Mouse (Mus musculus) lung, embryonic 16.5 days (tissue): ENCODE measurements around the gene Prrx2. TPM values are rescaled to one million over a fixed set of nuclear protein-coding genes. Genes with fewer than 3 reads are reported as not detected.
A peak's percentile ranks its signal among the peaks of the same experiment; 100 is the strongest.

ENCODE experiments used
- ATAC-seq: fragments of 200-750 bp; cut with Nextera tagmentation; 2 replicates; pipeline ENCODE4 v1.8.0; 2017; ENCODE audit warnings: low read depth, mild to moderate bottlenecking, moderate library complexity
- H3K27ac ChIP-seq: fragments of 300-500 bp; sonication (generic); 2 replicates; pipeline ENCODE4 v1.5.1; 2014; ENCODE audit warnings: mild to moderate bottlenecking, control low read depth, low read length
- H3K27me3 ChIP-seq: fragments of 300-500 bp; sonication (generic); 2 replicates; pipeline ENCODE4 v1.6.1; 2014; ENCODE audit warnings: low read depth, low read length, mixed read lengths; ENCODE audit not compliant: control insufficient read depth, insufficient read depth
- H3K36me3 ChIP-seq: fragments of 300-500 bp; sonication (generic); 2 replicates; pipeline ENCODE4 v1.6.1; 2014; ENCODE audit warnings: low read length; ENCODE audit not compliant: control insufficient read depth, insufficient read depth
- H3K4me1 ChIP-seq: fragments of 300-500 bp; sonication (generic); replicated peaks from 2 replicates; pipeline ENCODE4 v1.6.1; 2014; ENCODE audit warnings: low read length, mixed read lengths; ENCODE audit not compliant: control insufficient read depth, insufficient read depth
- H3K4me2 ChIP-seq: fragments of 300-500 bp; sonication (generic); 2 replicates; pipeline ENCODE4 v1.6.1; 2014; ENCODE audit warnings: low read depth, low read length, control low read depth
- H3K4me3 ChIP-seq: fragments of 300-500 bp; sonication (generic); 2 replicates; pipeline ENCODE4 v1.5.1; 2014; ENCODE audit warnings: mild to moderate bottlenecking, low read length, control low read depth
- H3K9ac ChIP-seq: fragments of 300-500 bp; sonication (generic); 2 replicates; pipeline ENCODE4 v1.6.1; 2014; ENCODE audit warnings: low read length, control low read depth
- H3K9me3 ChIP-seq: fragments of 300-500 bp; sonication (generic); 2 replicates; pipeline ENCODE4 v1.6.1; 2016; ENCODE audit warnings: low read length; ENCODE audit not compliant: control insufficient read depth
- WGBS: fragments of 180-500 bp; shearing (Covaris S2); extraction: QIAGEN DNeasy Blood & Tissue Kit; methylation state at CpG from one replicate; pipeline ENCODE4 v1.1.7; 2014; 5-methylcytosine and 5-hydroxymethylcytosine counted together
- polyA plus RNA-seq: library from polyadenylated mRNA; unstranded; fragments of >200 nt; fragmentation: Nextera tagmentation; extraction: Ambion mirVana; gene quantifications from 2 replicates; pipeline ENCODE4 v1.2.1, GENCODE M21; 2015

The Prrx2 gene
- polyA plus RNA-seq, 1 experiment from 2014 or later = 9.4 TPM

DNA sequence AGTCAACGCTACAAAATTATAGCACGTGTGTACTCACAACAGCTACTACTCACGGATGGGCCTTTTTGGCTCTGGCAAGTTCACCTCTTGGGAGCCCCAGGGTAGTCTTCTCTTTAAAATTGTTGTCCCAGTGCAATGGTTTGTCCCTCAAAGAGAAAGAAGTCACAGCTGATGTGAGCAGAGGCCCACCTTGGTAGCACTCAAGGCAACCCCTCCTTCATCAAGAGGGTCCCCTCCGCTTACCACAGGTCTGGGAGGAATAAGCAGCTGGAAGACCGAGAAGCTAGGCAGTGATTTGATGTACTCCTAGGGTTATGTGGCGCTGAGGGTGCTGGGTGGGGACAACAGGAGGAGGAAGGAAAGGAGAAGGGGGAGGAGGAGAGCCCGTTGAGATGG, 34.1 kb upstream of the Prrx2 start:
- Histone ChIP-seq H3K27me3 (peaks cover 9% of the 10 kb centered on the region; the same call in 1 of the 2 replicates), H3K4me2 (peak overlapping the region; percentile 98), H3K9ac (no peak overlapping the region), H3K4me3 (peak overlapping the region; percentile 55), H3K4me1 (peaks cover 22% of the 10 kb centered on the region), H3K36me3 (no peaks in the 10 kb centered on the region), H3K9me3 (no peaks in the 10 kb centered on the region), H3K27ac (no peak overlapping the region)
- WGBS = 27% methylated on average over 7 of the region's 7 CpGs
- ATAC-seq = no peak

DNA sequence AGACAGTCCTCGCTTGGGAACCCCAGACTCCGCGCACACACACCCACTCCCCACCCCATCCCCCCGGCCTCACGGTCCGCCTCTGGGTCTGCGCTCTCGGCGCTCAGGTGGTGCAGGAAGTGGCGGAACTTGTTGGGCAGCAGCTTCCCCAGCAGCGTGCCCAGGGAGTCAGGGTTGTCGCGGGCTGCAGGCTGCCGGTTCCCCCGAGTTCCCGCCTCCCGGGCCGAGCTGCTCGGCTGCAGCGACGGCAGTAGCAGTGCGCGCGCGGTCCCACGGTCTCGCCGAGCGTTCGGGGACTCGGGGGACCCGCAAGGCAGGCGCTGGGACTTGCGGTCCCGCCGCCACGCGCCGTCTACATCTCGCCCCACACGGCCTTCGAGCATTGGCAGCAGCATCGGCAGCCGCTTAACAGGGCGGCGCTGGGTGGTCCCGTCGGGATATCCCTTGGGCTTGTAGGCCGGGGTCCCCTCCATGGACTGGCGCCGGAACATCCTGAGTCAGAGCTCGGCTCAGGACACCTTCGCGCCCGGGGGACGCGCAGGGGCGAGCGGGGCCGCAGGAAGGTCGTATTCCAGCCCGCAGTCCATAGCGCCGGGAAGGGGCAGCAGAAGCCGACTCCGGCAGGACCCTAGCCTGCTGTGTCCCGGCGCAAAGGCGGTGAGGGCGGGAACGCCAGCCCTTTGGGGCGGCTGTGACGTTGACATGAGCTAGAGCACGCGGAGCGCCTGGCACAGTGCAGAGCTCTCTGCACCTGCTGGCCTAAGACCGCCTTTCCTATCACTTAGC, 33.5 kb upstream of the Prrx2 start:
- peak overlapping the region; percentile 55 for H3K4me3 ChIP-seq
- H3K9ac ChIP-seq = peak overlapping the region; percentile 73
- H3K36me3 ChIP-seq = no peaks in the 10 kb centered on the region
- 1% methylated on average over 61 of the region's 77 CpGs for WGBS
- no peaks in the 10 kb centered on the region for H3K9me3 ChIP-seq
- H3K27ac ChIP-seq = no peak overlapping the region
- peak overlapping the region; percentile 98 for H3K4me2 ChIP-seq
- H3K4me1 ChIP-seq = peaks cover 17% of the 10 kb centered on the region
- peaks cover 9% of the 10 kb centered on the region; the same call in 1 of the 2 replicates for H3K27me3 ChIP-seq
- peak; percentile 59 for ATAC-seq

DNA sequence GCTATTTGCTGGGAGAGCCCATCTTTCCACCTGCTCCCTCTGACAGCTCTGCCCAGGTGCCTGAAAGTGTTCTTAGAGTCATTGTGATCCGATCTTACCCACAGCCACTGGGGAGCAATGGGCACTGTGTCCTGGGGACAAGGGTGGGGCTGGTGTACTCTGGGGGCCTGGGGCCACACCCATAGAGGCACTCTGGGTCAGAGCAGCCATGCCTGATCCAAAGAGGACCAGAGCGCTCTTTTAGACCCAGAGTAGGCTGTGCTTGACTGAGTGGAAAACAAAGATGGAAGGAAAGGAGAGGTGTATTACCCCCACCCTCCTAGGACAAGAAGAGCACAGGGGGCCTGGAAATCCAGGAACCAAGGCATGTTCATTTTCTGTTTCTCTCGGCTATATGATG, 31.2 kb upstream of the Prrx2 start, which contains the start of gene 1700001O22Rik:
TSS of gene 1700001O22Rik (minus strand) at position 58 of the 400 bp plus-strand sequence.
- WGBS = 87% methylated on average over 3 of the region's 3 CpGs

GRCm38 (mm10) chr2:30805983-30806382, 28.8 kb upstream of the Prrx2 start:
- WGBS = 84% methylated on average over 2 of the region's 2 CpGs
- H3K36me3 ChIP-seq = no peaks in the 10 kb centered on the region

More for the DNA sequence above, 31.2 kb upstream of the Prrx2 start, which contains the start of gene 1700001O22Rik:
- H3K9me3 ChIP-seq = no peaks in the 10 kb centered on the region
- H3K4me3 ChIP-seq = no peak within 1 kb of the TSS
- peaks cover 9% of the 10 kb centered on the region; the same call in 1 of the 2 replicates for H3K27me3 ChIP-seq
- no peaks in the 10 kb centered on the region for H3K36me3 ChIP-seq
- H3K27ac ChIP-seq = no peak within 1 kb of the TSS
- peaks cover 14% of the 10 kb centered on the region for H3K4me1 ChIP-seq
- H3K4me2 ChIP-seq = no peak within 1 kb of the TSS
- ATAC-seq = no peak
- H3K9ac ChIP-seq = no peak within 1 kb of the TSS

GRCm38 (mm10) chr2:30807147-30807647, 27.6 kb upstream of the Prrx2 start:
- Histone ChIP-seq H3K4me3 (peak overlapping the region; percentile 94), H3K27me3 (no peaks in the 10 kb centered on the region), H3K4me1 (peaks cover 15% of the 10 kb centered on the region), H3K9ac (peak overlapping the region; percentile 69), H3K36me3 (no peaks in the 10 kb centered on the region; the same call in 1 of the 2 replicates), H3K27ac (peak overlapping the region; percentile 45), H3K9me3 (no peaks in the 10 kb centered on the region), H3K4me2 (peak overlapping the region; percentile 95)
- 6% methylated on average over 28 of the region's 28 CpGs for WGBS
- peak; percentile 24; the same call in 1 of the 2 replicates for ATAC-seq

More at GRCm38 (mm10) chr2:30805983-30806382, 28.8 kb upstream of the Prrx2 start:
- Histone ChIP-seq H3K9ac (no peak overlapping the region), H3K4me3 (no peak overlapping the region), H3K27ac (no peak overlapping the region), H3K27me3 (peaks cover 5% of the 10 kb centered on the region; the same call in 1 of the 2 replicates), H3K4me1 (peaks cover 25% of the 10 kb centered on the region), H3K4me2 (no peak overlapping the region), H3K9me3 (no peaks in the 10 kb centered on the region)
- ATAC-seq = no peak

DNA sequence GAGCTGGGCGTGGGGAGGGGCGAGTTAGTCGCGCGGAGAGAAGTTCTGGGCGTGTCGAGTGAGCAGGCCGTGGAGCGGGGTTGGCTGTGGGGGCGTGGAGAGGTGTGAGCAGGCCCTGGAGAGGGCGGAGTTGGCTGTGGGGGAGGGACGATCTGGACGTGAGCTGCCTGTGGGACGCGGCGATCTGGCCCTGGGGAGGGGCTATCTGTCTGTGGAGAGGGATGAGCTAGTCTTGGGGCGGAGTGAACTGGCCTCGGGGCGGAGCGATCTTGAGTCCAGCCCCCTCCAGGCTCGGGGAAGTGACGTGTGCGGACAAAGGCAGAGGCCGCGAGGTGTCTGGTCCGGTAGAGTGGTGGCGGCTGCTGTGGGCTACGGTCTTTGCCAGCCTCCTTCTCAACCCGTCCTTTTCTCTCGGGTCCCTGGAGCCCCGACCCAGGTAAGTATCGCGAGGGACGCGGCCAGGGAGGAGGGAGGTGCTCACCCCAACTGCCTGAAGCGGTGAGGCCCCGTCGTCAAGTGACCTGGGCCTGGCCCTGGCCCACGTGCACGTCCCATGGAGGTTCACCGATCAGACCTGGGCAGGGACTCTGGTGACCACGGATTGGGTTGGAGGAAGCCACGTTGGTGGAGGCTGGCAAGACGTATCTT, 27.0 kb upstream of the Prrx2 start, which contains the start of gene Ntmt1:
TSS of gene Ntmt1 (plus strand) at position 179 of the 648 bp plus-strand sequence.
- ATAC-seq = peak; percentile 99
- under 1% methylated on average over 43 of the region's 44 CpGs for WGBS
- H3K4me2 ChIP-seq = peak within 1 kb of the TSS; percentile 95
- no peaks in the 10 kb centered on the region for H3K27me3 ChIP-seq
- no peaks in the 10 kb centered on the region for H3K9me3 ChIP-seq
- peak within 1 kb of the TSS; percentile 80 for H3K27ac ChIP-seq
- H3K4me3 ChIP-seq = peak within 1 kb of the TSS; percentile 94
- no peaks in the 10 kb centered on the region; the same call in none of the 2 replicates for H3K36me3 ChIP-seq
- H3K9ac ChIP-seq = peak within 1 kb of the TSS; percentile 92
- H3K4me1 ChIP-seq = peaks cover 15% of the 10 kb centered on the region

GRCm38 (mm10) chr2:30808296-30808655, 26.5 kb upstream of the Prrx2 start:
- Histone ChIP-seq H3K4me3 (peak overlapping the region; percentile 94), H3K4me2 (peak overlapping the region; percentile 95), H3K9ac (peak overlapping the region; percentile 92), H3K9me3 (no peaks in the 10 kb centered on the region), H3K27ac (peak overlapping the region; percentile 80), H3K4me1 (peaks cover 15% of the 10 kb centered on the region), H3K27me3 (no peaks in the 10 kb centered on the region), H3K36me3 (peaks cover 4% of the 10 kb centered on the region)
- under 1% methylated on average over 10 of the region's 10 CpGs for WGBS
- no peak for ATAC-seq

GRCm38 (mm10) chr2:30809503-30809902, 25.3 kb upstream of the Prrx2 start:
- H3K27me3 ChIP-seq = no peaks in the 10 kb centered on the region
- H3K4me1 ChIP-seq = peaks cover 15% of the 10 kb centered on the region
- ATAC-seq = no peak
- H3K4me2 ChIP-seq = peak overlapping the region; percentile 21
- H3K27ac ChIP-seq = no peak overlapping the region
- WGBS = 49% methylated on average over 5 of the region's 5 CpGs
- H3K9me3 ChIP-seq = no peaks in the 10 kb centered on the region
- 0 out of 2 replicates have a peak overlapping the region, but pooled peaks have one; percentile 3 for H3K9ac ChIP-seq
- peak overlapping the region; percentile 5; the same call in 1 of the 2 replicates for H3K4me3 ChIP-seq
- peaks cover 7% of the 10 kb centered on the region for H3K36me3 ChIP-seq

DNA sequence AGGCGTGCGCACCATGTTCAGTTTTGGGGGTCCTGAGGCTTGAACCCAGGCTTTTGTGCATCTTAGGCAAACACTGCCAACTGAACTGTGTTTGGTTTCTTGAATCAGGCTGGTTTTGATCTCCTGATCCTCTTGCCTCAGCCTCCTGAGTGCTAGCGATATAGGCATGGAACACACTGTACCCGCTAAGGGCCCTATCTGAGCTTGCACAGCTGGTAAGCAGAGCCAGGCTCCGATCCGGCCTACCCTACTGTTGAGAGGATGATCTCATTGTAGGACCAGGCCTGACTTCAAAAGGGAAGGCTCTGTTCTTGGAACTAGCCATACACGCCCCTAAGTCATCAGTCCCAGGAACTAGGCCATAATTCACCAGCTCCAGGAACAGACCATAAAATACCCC, 24.2 kb upstream of the Prrx2 start:
- Histone ChIP-seq H3K36me3 (peaks cover 7% of the 10 kb centered on the region), H3K9ac (no peak overlapping the region), H3K27me3 (no peaks in the 10 kb centered on the region), H3K9me3 (no peaks in the 10 kb centered on the region), H3K4me1 (peaks cover 15% of the 10 kb centered on the region), H3K27ac (no peak overlapping the region), H3K4me3 (no peak overlapping the region), H3K4me2 (no peak overlapping the region)
- WGBS = 82% methylated on average over 7 of the region's 7 CpGs
- no peak for ATAC-seq
